Mouse (Mus musculus) right cerebral cortex, postnatal 14 days (tissue): ENCODE results near the gene Usp54.
A peak's percentile ranks its signal among the peaks of the same experiment; 100 is the strongest.
"Not testable (repeated sequence)": the region's sequence is repeated elsewhere in the genome, so short reads cannot be mapped to it uniquely, and the experiment has no call there.

Experiments used
- DNase-seq: peaks from one replicate; pipeline ENCODE4 v3.0.0; 2022

Usp54 gene

GRCm38 (mm10) chr14:20601287-20601686 is 39.6 kb downstream of the Usp54 start:
- DNase-seq: no peak

- no peak for DNase-seq
Observed at GRCm38 (mm10) chr14:20600203-20600602, 40.7 kb downstream of the Usp54 start.

GRCm38 (mm10) chr14:20599542-20599941 is 41.3 kb downstream of the Usp54 start:
- no peak for DNase-seq

- DNase-seq: peak; percentile 19
Observed at GRCm38 (mm10) chr14:20595781-20596180, 45.1 kb downstream of the Usp54 start.

GRCm38 (mm10) chr14:20587458-20587857 is 53.4 kb downstream of the Usp54 start:
- DNase-seq: no peak

- DNase-seq: no peak
Observed at GRCm38 (mm10) chr14:20578822-20579407, 61.9 kb downstream of the Usp54 start.

- DNase-seq: peak; percentile 75
Observed at GRCm38 (mm10) chr14:20576179-20576578, 64.7 kb downstream of the Usp54 start.

GRCm38 (mm10) chr14:20573196-20573595 is 67.7 kb downstream of the Usp54 start:
- DNase-seq: not testable (repeated sequence)

- no peak for DNase-seq
Observed at GRCm38 (mm10) chr14:20565256-20566021, 75.4 kb downstream of the Usp54 start.

GRCm38 (mm10) chr14:20564692-20565091 is 76.2 kb downstream of the Usp54 start:
- peak; percentile 14 for DNase-seq

GRCm38 (mm10) chr14:20561897-20562296 is 79.0 kb downstream of the Usp54 start:
- DNase-seq: no peak

- DNase-seq: no peak
Observed at GRCm38 (mm10) chr14:20550136-20550535, 90.7 kb downstream of the Usp54 start.

- peak; percentile 78 for DNase-seq
Observed at GRCm38 (mm10) chr14:20546415-20546814, 94.4 kb downstream of the Usp54 start, which contains the start of gene Ppp3cb. Ppp3cb (minus strand) TSS chr14:20546573.

- DNase-seq: peak; percentile 79
Observed at GRCm38 (mm10) chr14:20545529-20546331, 95.1 kb downstream of the Usp54 start.

- no peak for DNase-seq
Observed at GRCm38 (mm10) chr14:20544467-20545411, 96.1 kb downstream of the Usp54 start.

GRCm38 (mm10) chr14:20529643-20530042 is 111.2 kb downstream of the Usp54 start:
- DNase-seq: no peak

- no peak for DNase-seq
Observed at GRCm38 (mm10) chr14:20520179-20520578, 120.7 kb downstream of the Usp54 start.

GRCm38 (mm10) chr14:20508424-20508823 is 132.4 kb downstream of the Usp54 start:
- DNase-seq: no peak

- DNase-seq: no peak
Observed at GRCm38 (mm10) chr14:20502966-20503365, 137.9 kb downstream of the Usp54 start.

GRCm38 (mm10) chr14:20499982-20500381 is 140.9 kb downstream of the Usp54 start:
- no peak for DNase-seq
